Mouse (Mus musculus): ENCODE results near the gene Sigmar1. TPM values are rescaled to one million over a fixed set of nuclear protein-coding genes. Genes with fewer than 3 reads are reported as not detected.
"Not testable (repeated sequence)": the region's sequence is repeated elsewhere in the genome, so short reads cannot be mapped to it uniquely, and the experiment has no call there.

Gene Sigmar1
- polyA plus RNA-seq, 1 experiment from 2014 or later: 76.9 TPM

DNA sequence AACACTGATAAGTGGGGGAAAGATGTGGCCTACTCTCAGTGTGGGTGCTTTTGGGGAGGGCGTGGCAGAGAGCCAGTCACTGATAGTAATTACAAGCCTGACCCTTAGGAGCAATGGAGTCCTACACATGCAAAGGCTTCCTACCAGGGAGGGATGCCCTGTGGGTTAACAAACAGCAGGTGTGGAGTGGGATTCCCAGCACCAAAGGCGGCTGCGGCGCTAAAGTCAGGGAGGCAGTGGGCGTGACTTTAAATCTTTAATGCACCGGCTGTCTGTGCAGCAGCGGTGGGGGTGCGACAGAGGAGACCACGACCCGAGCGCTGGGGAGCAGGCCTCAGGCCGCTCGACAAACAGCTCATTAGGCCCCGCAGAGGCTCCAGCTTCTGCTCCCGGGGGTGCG, 17.0 kb upstream of the Sigmar1 start:
- H3K4me1 ChIP-seq (ENCODE audit: control insufficient read depth, insufficient read depth, low read length); H3K27ac ChIP-seq (ENCODE audit: low read length); H3K9me3 ChIP-seq (replicated peaks; ENCODE audit: control insufficient read depth, low read length); H3K27me3 ChIP-seq (ENCODE audit: control insufficient read depth, insufficient read depth, low read length); ATAC-seq (ENCODE audit: insufficient read depth, low FRiP score); H3K36me3 ChIP-seq (ENCODE audit: control insufficient read depth, insufficient read depth, low read length): not testable (repeated sequence)
- Histone ChIP-seq H3K4me3 (replicated peaks; ENCODE audit: low read length) (peak overlapping the region; percentile 31), H3K9ac (ENCODE audit: low read length) (peak overlapping the region; percentile 35; the same call in 1 of the 2 replicates), H3K4me2 (ENCODE audit: low read depth, low read length) (peak overlapping the region; percentile 46)
- 8% methylated on average over 7 of the region's 16 CpGs for WGBS

- 64% methylated on average over 10 of the region's 10 CpGs for WGBS
- not testable (repeated sequence) for H3K9ac ChIP-seq (ENCODE audit: low read length); H3K4me2 ChIP-seq (ENCODE audit: low read depth, low read length); H3K27me3 ChIP-seq (ENCODE audit: control insufficient read depth, insufficient read depth, low read length); H3K27ac ChIP-seq (ENCODE audit: low read length); H3K4me1 ChIP-seq (ENCODE audit: control insufficient read depth, insufficient read depth, low read length); H3K36me3 ChIP-seq (ENCODE audit: control insufficient read depth, insufficient read depth, low read length); H3K4me3 ChIP-seq (replicated peaks; ENCODE audit: low read length); H3K9me3 ChIP-seq (replicated peaks; ENCODE audit: control insufficient read depth, low read length); ATAC-seq (ENCODE audit: insufficient read depth, low FRiP score)
These were observed 11.3 kb upstream of the Sigmar1 start for GRCm38 (mm10) chr4:41767301-41767700.

DNA sequence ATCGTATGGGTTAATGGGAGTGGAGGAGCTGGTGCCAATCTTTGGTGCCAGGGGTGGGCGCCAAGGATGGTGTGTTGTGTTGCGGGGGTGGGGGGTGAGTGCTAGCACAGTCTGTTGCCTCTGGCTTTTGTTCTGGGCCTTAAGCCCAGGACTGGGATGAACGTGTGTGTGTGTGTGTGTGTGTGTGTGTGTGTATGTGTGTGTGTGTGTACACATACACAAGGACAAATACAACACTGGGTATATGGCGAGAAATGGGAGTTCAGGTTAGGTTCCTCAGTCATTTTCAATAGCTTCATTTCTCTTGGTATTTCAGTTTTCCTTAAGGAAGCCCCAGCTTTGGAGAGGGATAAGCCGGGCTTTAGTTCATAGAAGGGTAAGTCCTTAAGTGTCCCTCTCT, 7.2 kb upstream of the Sigmar1 start:
- not testable (repeated sequence) for H3K36me3 ChIP-seq (ENCODE audit: control insufficient read depth, insufficient read depth, low read length); H3K27me3 ChIP-seq (ENCODE audit: control insufficient read depth, insufficient read depth, low read length); H3K9me3 ChIP-seq (replicated peaks; ENCODE audit: control insufficient read depth, low read length); ATAC-seq (ENCODE audit: insufficient read depth, low FRiP score); H3K9ac ChIP-seq (ENCODE audit: low read length); H3K27ac ChIP-seq (ENCODE audit: low read length); H3K4me3 ChIP-seq (replicated peaks; ENCODE audit: low read length)
- peaks cover 29% of the 10 kb centered on the region for H3K4me1 ChIP-seq (ENCODE audit: control insufficient read depth, insufficient read depth, low read length)
- peak overlapping the region; percentile 77; the same call in 1 of the 2 replicates for H3K4me2 ChIP-seq (ENCODE audit: low read depth, low read length)
- WGBS: 67% methylated on average over 4 of the region's 6 CpGs

DNA sequence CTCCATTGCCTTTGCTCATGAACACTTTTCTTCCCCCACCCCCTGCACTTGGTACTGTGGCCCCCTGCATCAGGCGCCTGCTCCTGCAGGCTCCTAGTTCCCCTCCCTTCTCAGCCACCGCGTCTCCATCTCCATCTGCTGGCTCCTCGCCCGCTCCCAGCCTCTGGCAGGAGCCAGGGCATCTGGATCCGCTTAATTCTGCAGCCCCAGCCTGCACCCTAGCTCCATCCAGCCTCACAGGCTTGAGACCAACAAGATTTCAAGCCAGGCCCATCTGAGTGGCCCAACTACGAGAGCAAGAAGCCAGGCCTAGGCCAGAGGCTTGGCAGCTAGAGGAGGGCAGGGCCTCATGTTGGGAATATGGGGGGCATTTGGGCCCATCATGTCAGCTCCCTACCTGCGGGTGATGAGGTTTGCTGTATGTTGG, 6.7 kb upstream of the Sigmar1 start:
- peak overlapping the region; percentile 58 for H3K4me3 ChIP-seq (replicated peaks; ENCODE audit: low read length)
- H3K27ac ChIP-seq (ENCODE audit: low read length): peak overlapping the region; percentile 94
- peaks cover 29% of the 10 kb centered on the region for H3K4me1 ChIP-seq (ENCODE audit: control insufficient read depth, insufficient read depth, low read length)
- H3K27me3 ChIP-seq (ENCODE audit: control insufficient read depth, insufficient read depth, low read length); H3K36me3 ChIP-seq (ENCODE audit: control insufficient read depth, insufficient read depth, low read length); H3K9me3 ChIP-seq (replicated peaks; ENCODE audit: control insufficient read depth, low read length): not testable (repeated sequence)
- peak overlapping the region; percentile 77 for H3K4me2 ChIP-seq (ENCODE audit: low read depth, low read length)
- 32% methylated on average over 8 of the region's 8 CpGs for WGBS
- H3K9ac ChIP-seq (ENCODE audit: low read length): peak overlapping the region; percentile 77
- peak; percentile 8; the same call in 1 of the 2 replicates for ATAC-seq (ENCODE audit: insufficient read depth, low FRiP score)

GRCm38 (mm10) chr4:41762099-41762687, 6.2 kb upstream of the Sigmar1 start:
- peak overlapping the region; percentile 58 for H3K4me3 ChIP-seq (replicated peaks; ENCODE audit: low read length)
- peaks cover 29% of the 10 kb centered on the region for H3K4me1 ChIP-seq (ENCODE audit: control insufficient read depth, insufficient read depth, low read length)
- 37% methylated on average over 8 of the region's 8 CpGs for WGBS
- H3K9me3 ChIP-seq (replicated peaks; ENCODE audit: control insufficient read depth, low read length): no peaks in the 10 kb centered on the region
- peak overlapping the region; percentile 77 for H3K9ac ChIP-seq (ENCODE audit: low read length)
- peak overlapping the region; percentile 77 for H3K4me2 ChIP-seq (ENCODE audit: low read depth, low read length)
- ATAC-seq (ENCODE audit: insufficient read depth, low FRiP score): peak; percentile 45
- H3K27me3 ChIP-seq (ENCODE audit: control insufficient read depth, insufficient read depth, low read length): no peaks in the 10 kb centered on the region
- no peaks in the 10 kb centered on the region for H3K36me3 ChIP-seq (ENCODE audit: control insufficient read depth, insufficient read depth, low read length)
- peak overlapping the region; percentile 94 for H3K27ac ChIP-seq (ENCODE audit: low read length)

- ATAC-seq (ENCODE audit: insufficient read depth, low FRiP score): no peak
- H3K27ac ChIP-seq (ENCODE audit: low read length): peak overlapping the region; percentile 94
- peak overlapping the region; percentile 77 for H3K4me2 ChIP-seq (ENCODE audit: low read depth, low read length)
- no peaks in the 10 kb centered on the region for H3K27me3 ChIP-seq (ENCODE audit: control insufficient read depth, insufficient read depth, low read length)
- peaks cover 29% of the 10 kb centered on the region for H3K4me1 ChIP-seq (ENCODE audit: control insufficient read depth, insufficient read depth, low read length)
- H3K4me3 ChIP-seq (replicated peaks; ENCODE audit: low read length): peak overlapping the region; percentile 58
- no peaks in the 10 kb centered on the region for H3K9me3 ChIP-seq (replicated peaks; ENCODE audit: control insufficient read depth, low read length)
- peak overlapping the region; percentile 77 for H3K9ac ChIP-seq (ENCODE audit: low read length)
- no peaks in the 10 kb centered on the region for H3K36me3 ChIP-seq (ENCODE audit: control insufficient read depth, insufficient read depth, low read length)
These were observed 5.7 kb upstream of the Sigmar1 start for GRCm38 (mm10) chr4:41761680-41762079.

DNA sequence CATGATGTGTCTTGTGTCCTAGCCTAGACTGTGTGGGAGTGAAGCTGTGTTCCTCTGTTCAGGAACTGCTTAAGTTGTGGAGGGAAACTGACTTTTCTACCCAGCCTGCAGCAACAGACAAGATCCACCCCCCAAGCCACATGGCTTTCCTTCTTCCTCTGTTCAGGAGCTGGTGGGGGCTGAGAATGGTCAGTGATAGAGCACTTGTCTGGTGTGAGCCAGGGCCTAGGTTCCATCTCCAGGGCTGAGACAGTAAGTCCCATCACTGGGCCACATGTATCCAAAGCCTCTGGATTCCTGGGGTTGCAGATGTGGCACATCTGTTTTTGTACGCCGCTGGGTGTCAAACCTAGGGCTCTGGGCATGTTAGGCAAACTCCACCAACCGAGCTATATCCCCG, 5.0 kb upstream of the Sigmar1 start:
- Histone ChIP-seq H3K27ac (ENCODE audit: low read length) (peak overlapping the region; percentile 94), H3K4me1 (ENCODE audit: control insufficient read depth, insufficient read depth, low read length) (peaks cover 34% of the 10 kb centered on the region), H3K4me2 (ENCODE audit: low read depth, low read length) (peak overlapping the region; percentile 77), H3K9ac (ENCODE audit: low read length) (peak overlapping the region; percentile 77), H3K36me3 (ENCODE audit: control insufficient read depth, insufficient read depth, low read length) (no peaks in the 10 kb centered on the region), H3K4me3 (replicated peaks; ENCODE audit: low read length) (peak overlapping the region; percentile 58), H3K9me3 (replicated peaks; ENCODE audit: control insufficient read depth, low read length) (no peaks in the 10 kb centered on the region), H3K27me3 (ENCODE audit: control insufficient read depth, insufficient read depth, low read length) (no peaks in the 10 kb centered on the region)
- WGBS: 69% methylated on average over 4 of the region's 4 CpGs
- no peak for ATAC-seq (ENCODE audit: insufficient read depth, low FRiP score)

DNA sequence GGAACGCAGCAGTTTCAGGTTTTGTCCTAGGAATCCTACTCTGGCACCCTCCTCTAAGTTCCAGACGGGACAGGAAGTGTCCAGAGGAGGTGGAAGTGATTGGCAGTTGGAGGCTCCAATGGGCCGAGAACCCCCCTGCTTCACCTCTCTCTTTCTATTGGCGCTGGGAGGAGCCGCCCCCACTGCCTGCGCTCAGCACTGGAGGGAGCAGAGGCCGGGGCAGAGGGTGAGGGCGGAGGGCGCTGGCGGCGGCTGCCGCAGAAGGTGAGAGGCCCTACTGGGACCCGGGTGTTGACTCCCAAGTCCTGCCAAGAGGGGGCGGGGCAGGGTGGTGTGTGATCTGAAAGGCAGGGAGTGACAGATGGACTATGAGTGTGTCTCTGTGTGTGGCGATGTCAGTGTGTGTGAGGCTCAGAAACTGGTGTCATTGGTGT, 4.3 kb upstream of the Sigmar1 start:
- H3K27me3 ChIP-seq (ENCODE audit: control insufficient read depth, insufficient read depth, low read length): no peaks in the 10 kb centered on the region
- under 1% methylated on average over 15 of the region's 15 CpGs for WGBS
- peak overlapping the region; percentile 94 for H3K27ac ChIP-seq (ENCODE audit: low read length)
- peak; percentile 90 for ATAC-seq (ENCODE audit: insufficient read depth, low FRiP score)
- peak overlapping the region; percentile 77 for H3K9ac ChIP-seq (ENCODE audit: low read length)
- no peaks in the 10 kb centered on the region for H3K9me3 ChIP-seq (replicated peaks; ENCODE audit: control insufficient read depth, low read length)
- H3K4me3 ChIP-seq (replicated peaks; ENCODE audit: low read length): peak overlapping the region; percentile 58
- H3K36me3 ChIP-seq (ENCODE audit: control insufficient read depth, insufficient read depth, low read length): no peaks in the 10 kb centered on the region
- peaks cover 34% of the 10 kb centered on the region for H3K4me1 ChIP-seq (ENCODE audit: control insufficient read depth, insufficient read depth, low read length)
- H3K4me2 ChIP-seq (ENCODE audit: low read depth, low read length): peak overlapping the region; percentile 77

GRCm38 (mm10) chr4:41759656-41760287, 3.8 kb upstream of the Sigmar1 start:
- peak overlapping the region; percentile 58 for H3K4me3 ChIP-seq (replicated peaks; ENCODE audit: low read length)
- no peaks in the 10 kb centered on the region for H3K36me3 ChIP-seq (ENCODE audit: control insufficient read depth, insufficient read depth, low read length)
- 20% methylated on average over 6 of the region's 6 CpGs for WGBS
- H3K27ac ChIP-seq (ENCODE audit: low read length): peak overlapping the region; percentile 94
- peaks cover 37% of the 10 kb centered on the region for H3K4me1 ChIP-seq (ENCODE audit: control insufficient read depth, insufficient read depth, low read length)
- H3K27me3 ChIP-seq (ENCODE audit: control insufficient read depth, insufficient read depth, low read length): no peaks in the 10 kb centered on the region
- ATAC-seq (ENCODE audit: insufficient read depth, low FRiP score): peak; percentile 3; the same call in 1 of the 2 replicates
- peak overlapping the region; percentile 77 for H3K9ac ChIP-seq (ENCODE audit: low read length)
- no peaks in the 10 kb centered on the region for H3K9me3 ChIP-seq (replicated peaks; ENCODE audit: control insufficient read depth, low read length)
- H3K4me2 ChIP-seq (ENCODE audit: low read depth, low read length): peak overlapping the region; percentile 77
